Mouse (Mus musculus): ENCODE results near the gene E330034G19Rik.
"Not testable (repeated sequence)": the region's sequence is repeated elsewhere in the genome, so short reads cannot be mapped to it uniquely, and the experiment has no call there.

Gene E330034G19Rik

GRCm38 (mm10) chr14:24311110-24311509, 18.1 kb downstream of the E330034G19Rik start:
- peak in 1 of 2 experiments; percentile 1 for DNase-seq (ENCODE audit: low read depth in 1 of 2, low spot score in 2 of 2)

GRCm38 (mm10) chr14:24347007-24347406, 54.0 kb downstream of the E330034G19Rik start:
- DNase-seq (ENCODE audit: low read depth in 1 of 2, low spot score in 2 of 2), result not testable (repeated sequence)

GRCm38 (mm10) chr14:24358295-24358951, 65.4 kb downstream of the E330034G19Rik start:
- DNase-seq (ENCODE audit: low read depth in 1 of 2, low spot score in 2 of 2), result no peak
